Mouse (Mus musculus) testis, adult 2 months (tissue): Measurements from ENCODE around the gene Wasf2. TPM values are rescaled to one million over a fixed set of nuclear protein-coding genes. Genes with fewer than 3 reads are reported as not detected.

Experiments used
- H3K27ac ChIP-seq: fragments of 200-500 bp; 2 replicates; pipeline ENCODE4 v1.5.1; 2012; ENCODE audit warnings: low read depth, low read length; ENCODE audit not compliant: control insufficient read depth, insufficient read depth
- H3K27me3 ChIP-seq: fragments of 200-500 bp; 2 replicates; pipeline ENCODE4 v1.6.1; 2012; ENCODE audit warnings: mild to moderate bottlenecking, low read length, moderate library complexity; ENCODE audit not compliant: control insufficient read depth, insufficient read depth
- H3K36me3 ChIP-seq: fragments of 200-500 bp; 2 replicates; pipeline ENCODE4 v1.6.1; 2012; ENCODE audit warnings: mild to moderate bottlenecking, low read length; ENCODE audit not compliant: control insufficient read depth, insufficient read depth
- H3K4me1 ChIP-seq: fragments of 200-500 bp; 2 replicates; pipeline ENCODE4 v1.6.1; 2012; ENCODE audit warnings: low read length; ENCODE audit not compliant: control insufficient read depth, insufficient read depth
- H3K4me3 ChIP-seq: fragments of 200-500 bp; 2 replicates; pipeline ENCODE4 v1.5.1; 2012; ENCODE audit warnings: low read depth, mild to moderate bottlenecking, low read length, moderate library complexity, mixed read lengths; ENCODE audit not compliant: control insufficient read depth
- CTCF ChIP-seq: fragments of 200-500 bp; IDR thresholded peaks from 2 replicates; pipeline ENCODE4 v1.5.1; 2012; ENCODE audit warnings: low read depth, mild to moderate bottlenecking, inconsistent platforms, low read length, moderate library complexity; ENCODE audit not compliant: control insufficient read depth, insufficient read depth, insufficient replicate concordance
- POLR2A ChIP-seq: fragments of 200-500 bp; IDR thresholded peaks from 2 replicates; pipeline ENCODE4 v1.6.1; 2012; ENCODE audit warnings: low read depth, mild to moderate bottlenecking, inconsistent platforms, low read length, moderate library complexity; ENCODE audit not compliant: control insufficient read depth
- polyA plus RNA-seq: library from polyadenylated mRNA; depleted of rRNA; stranded (reverse); fragments of >200 nt; gene quantifications from 2 replicates; pipeline ENCODE4 v1.2.3, GENCODE M21; 2012

Gene Wasf2
- polyA plus RNA-seq, 1 experiment: 156 TPM

GRCm38 (mm10) chr4:133156831-133157230 is 26.5 kb downstream of the Wasf2 start:
- Histone ChIP-seq H3K4me3 (no peak overlapping the region), H3K4me1 (no peaks in the 10 kb centered on the region), H3K36me3 (no peaks in the 10 kb centered on the region), H3K27ac (no peak overlapping the region), H3K27me3 (no peaks in the 10 kb centered on the region)
- TF ChIP-seq POLR2A: no peak
- no peak for TF ChIP-seq CTCF

GRCm38 (mm10) chr4:133159127-133159526 is 28.8 kb downstream of the Wasf2 start:
- TF ChIP-seq POLR2A (no peak), CTCF (no peak)
- Histone ChIP-seq H3K36me3 (no peaks in the 10 kb centered on the region), H3K4me1 (no peaks in the 10 kb centered on the region), H3K27me3 (no peaks in the 10 kb centered on the region), H3K4me3 (no peak overlapping the region), H3K27ac (peak overlapping the region; percentile 62)

GRCm38 (mm10) chr4:133159646-133160045 is 29.3 kb downstream of the Wasf2 start:
- Histone ChIP-seq H3K27ac (no peak overlapping the region; the same call in 1 of the 2 replicates), H3K4me3 (no peak overlapping the region), H3K27me3 (no peaks in the 10 kb centered on the region), H3K4me1 (no peaks in the 10 kb centered on the region), H3K36me3 (no peaks in the 10 kb centered on the region)
- TF ChIP-seq POLR2A (no peak), CTCF (no peak)

- Histone ChIP-seq H3K27ac (no peak overlapping the region), H3K4me1 (no peaks in the 10 kb centered on the region), H3K36me3 (no peaks in the 10 kb centered on the region), H3K4me3 (no peak overlapping the region), H3K27me3 (no peaks in the 10 kb centered on the region)
- TF ChIP-seq CTCF (no peak), POLR2A (no peak)
These were observed 29.9 kb downstream of the Wasf2 start for GRCm38 (mm10) chr4:133160211-133160610.

GRCm38 (mm10) chr4:133160821-133161220 is 30.5 kb downstream of the Wasf2 start:
- no peak overlapping the region for H3K27ac ChIP-seq
- H3K27me3 ChIP-seq: no peaks in the 10 kb centered on the region
- H3K4me1 ChIP-seq: no peaks in the 10 kb centered on the region
- no peaks in the 10 kb centered on the region for H3K36me3 ChIP-seq
- TF ChIP-seq POLR2A (no peak), CTCF (no peak)
- no peak overlapping the region for H3K4me3 ChIP-seq

- no peak overlapping the region for H3K4me3 ChIP-seq
- H3K36me3 ChIP-seq: no peaks in the 10 kb centered on the region
- H3K4me1 ChIP-seq: no peaks in the 10 kb centered on the region; the same call in 1 of the 2 replicates
- no peak overlapping the region for H3K27ac ChIP-seq
- no peaks in the 10 kb centered on the region for H3K27me3 ChIP-seq
- TF ChIP-seq CTCF: no peak
- TF ChIP-seq POLR2A: no peak
These were observed 31.9 kb downstream of the Wasf2 start for GRCm38 (mm10) chr4:133162196-133162595.

GRCm38 (mm10) chr4:133166773-133167172 is 36.5 kb downstream of the Wasf2 start:
- no peaks in the 10 kb centered on the region for H3K27me3 ChIP-seq
- no peak overlapping the region for H3K4me3 ChIP-seq
- no peaks in the 10 kb centered on the region for H3K36me3 ChIP-seq
- TF ChIP-seq CTCF: no peak
- TF ChIP-seq POLR2A: no peak
- H3K4me1 ChIP-seq: no peaks in the 10 kb centered on the region; the same call in 1 of the 2 replicates
- H3K27ac ChIP-seq: peak overlapping the region; percentile 34; the same call in 1 of the 2 replicates
